Mouse (Mus musculus): ENCODE data around the gene Kcng3. TPM values are rescaled to one million over a fixed set of nuclear protein-coding genes. Genes with fewer than 3 reads are reported as not detected.
A peak's percentile ranks its signal among the peaks of the same experiment; 100 is the strongest.

Kcng3 gene
- polyA plus RNA-seq (2016; fragmentation: Nextera tagmentation; extraction: Ambion mirVana): not detected in 2 replicates

DNA sequence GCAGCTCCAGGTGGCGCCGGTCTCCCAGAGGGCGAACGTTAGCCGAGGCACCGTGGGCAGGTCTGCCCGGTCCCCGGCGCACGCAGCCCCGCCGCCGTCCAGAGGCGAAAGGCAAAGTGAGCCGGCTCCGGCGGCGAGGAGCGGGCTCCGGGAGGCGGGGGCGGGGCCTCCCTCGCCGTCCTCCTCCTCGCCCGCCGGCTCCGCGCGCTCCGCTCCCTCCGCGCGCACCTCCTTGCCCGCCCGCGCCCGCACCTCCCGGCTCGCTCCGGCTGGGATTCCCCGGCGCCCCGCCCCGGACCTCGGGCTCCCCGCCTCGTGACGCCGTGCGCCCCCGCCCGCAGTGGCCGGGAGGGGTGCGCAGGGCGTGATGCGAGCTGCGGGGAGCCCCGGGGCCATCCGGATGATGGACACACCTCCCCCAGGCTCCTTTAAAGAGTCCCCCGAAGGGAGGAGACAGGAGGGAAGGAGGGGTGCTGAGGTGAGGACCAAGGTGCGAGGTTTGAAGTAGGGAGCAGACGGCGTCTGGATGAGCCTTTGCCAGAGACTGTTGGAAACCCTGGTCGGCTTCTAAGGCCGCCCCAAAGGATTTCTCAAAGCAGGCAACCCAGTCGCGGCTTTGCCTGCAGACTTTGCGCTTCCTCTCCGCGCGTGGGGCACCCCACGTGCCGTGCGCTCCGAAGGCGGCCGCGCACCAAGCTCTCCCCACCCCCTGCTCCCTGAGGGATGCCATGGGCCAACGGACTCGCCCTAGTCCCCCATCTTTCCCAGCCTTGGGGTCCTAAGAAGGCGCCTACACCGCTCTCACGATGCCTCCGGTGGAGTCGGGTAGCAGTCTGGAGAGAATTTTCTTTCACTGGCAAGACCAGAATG lies at the start of gene Kcng3:
Kcng3 (minus strand) TSS at position 113 of the 870 bp plus-strand sequence.
- under 1% methylated on average over 81 of the region's 86 CpGs for WGBS
- H3K9ac ChIP-seq: peak within 1 kb of the TSS; percentile 58
- no peaks in the 10 kb centered on the region for H3K9me3 ChIP-seq
- peak within 1 kb of the TSS; percentile 91 for H3K4me2 ChIP-seq (replicated peaks)
- no peaks in the 10 kb centered on the region for H3K36me3 ChIP-seq
- H3K27me3 ChIP-seq (replicated peaks): peaks cover 50% of the 10 kb centered on the region
- H3K4me1 ChIP-seq: peaks cover 21% of the 10 kb centered on the region
- peak; percentile 55; the same call in 1 of the 2 replicates for ATAC-seq (ENCODE audit: low FRiP score, low read depth)
- no peak within 1 kb of the TSS for H3K27ac ChIP-seq
- peak within 1 kb of the TSS; percentile 53 for H3K4me3 ChIP-seq

DNA sequence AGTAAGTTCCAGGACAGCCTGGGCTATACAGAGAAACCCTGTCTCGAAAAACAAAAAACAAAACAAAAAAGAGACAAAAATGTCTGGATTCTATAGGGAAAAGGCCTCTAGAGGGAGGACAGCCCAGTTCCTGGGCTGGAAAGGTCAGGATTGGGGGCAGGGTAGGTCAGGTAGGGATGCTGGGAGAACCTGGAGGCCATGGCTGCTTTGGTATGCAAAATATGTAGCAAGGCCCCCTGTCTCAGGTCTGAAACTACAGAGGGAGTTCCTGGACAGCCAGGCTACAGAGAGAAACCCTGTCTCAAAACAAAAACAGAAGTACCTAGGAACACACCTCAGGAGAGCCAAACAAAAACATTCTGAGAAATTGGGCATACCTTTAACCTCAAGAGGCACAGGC lies 45.7 kb upstream of the Kcng3 start:
- no peak for ATAC-seq (ENCODE audit: low FRiP score, low read depth)
- no peaks in the 10 kb centered on the region for H3K36me3 ChIP-seq
- H3K4me1 ChIP-seq: no peaks in the 10 kb centered on the region
- no peaks in the 10 kb centered on the region for H3K27me3 ChIP-seq (replicated peaks)
- H3K9ac ChIP-seq: no peak overlapping the region
- no peak overlapping the region for H3K27ac ChIP-seq
- H3K4me2 ChIP-seq (replicated peaks): no peak overlapping the region
- WGBS: 85% methylated on average over 1 of the region's 1 CpGs
- no peak overlapping the region for H3K4me3 ChIP-seq
- H3K9me3 ChIP-seq: no peaks in the 10 kb centered on the region

DNA sequence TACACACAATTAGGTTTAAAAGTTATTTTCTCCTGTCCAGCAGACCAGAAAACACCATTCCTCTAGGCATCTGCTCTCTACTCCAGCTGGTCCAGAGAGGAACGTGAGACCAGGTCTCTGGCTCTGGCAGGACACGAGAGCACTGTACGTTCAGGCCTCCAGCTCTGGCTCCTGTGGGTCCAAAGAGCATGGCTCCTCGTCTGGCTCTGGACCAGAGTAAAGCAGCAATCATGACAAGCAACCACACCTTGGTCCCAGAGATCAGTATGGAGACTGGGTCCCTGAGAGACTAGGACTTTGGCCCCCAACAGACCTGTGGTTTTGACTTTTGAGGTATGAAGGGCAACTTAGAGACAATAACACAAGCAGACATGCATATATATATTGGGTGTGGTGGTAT lies 41.0 kb upstream of the Kcng3 start:
- 90% methylated on average over 4 of the region's 4 CpGs for WGBS

DNA sequence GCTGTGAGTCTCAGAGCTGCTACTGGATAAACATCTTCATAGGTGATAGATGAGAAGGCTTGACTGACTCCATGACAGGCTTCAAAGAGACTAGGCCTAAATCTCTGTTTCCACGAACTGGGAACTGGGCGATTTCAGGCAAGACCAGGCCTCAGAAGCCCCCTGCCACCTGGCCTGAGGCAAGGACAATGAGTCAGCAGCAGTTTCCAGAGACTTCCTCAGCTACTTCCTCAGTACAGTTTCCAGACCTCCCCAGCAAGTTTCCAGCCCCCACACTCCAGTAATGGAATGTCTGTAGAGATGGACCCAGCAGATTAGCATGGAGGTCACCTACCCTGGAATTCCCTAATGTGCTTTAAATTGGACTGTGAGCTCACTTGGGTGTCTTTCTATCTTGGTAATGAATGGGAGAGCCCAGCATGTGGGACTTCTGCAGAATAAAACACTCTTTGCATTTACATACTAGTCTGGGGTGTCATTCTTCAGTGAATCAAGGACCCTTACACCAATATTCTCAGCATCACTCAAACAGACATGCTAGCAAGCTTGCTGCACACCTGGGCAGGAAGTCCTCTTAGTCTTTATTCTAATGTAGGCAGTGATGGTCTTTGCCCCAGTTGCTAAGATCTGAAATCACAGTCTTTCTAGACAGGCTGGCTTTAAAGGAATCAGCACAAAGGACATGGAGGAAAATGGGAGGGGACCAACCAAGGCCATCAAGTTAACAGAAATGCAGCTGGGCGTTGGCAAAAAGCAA lies 36.4 kb upstream of the Kcng3 start:
- WGBS: 80% methylated on average over 3 of the region's 3 CpGs
- H3K9ac ChIP-seq: no peak overlapping the region
- ATAC-seq (ENCODE audit: low FRiP score, low read depth): no peak

More for the DNA sequence above, 41.0 kb upstream of the Kcng3 start:
- H3K9me3 ChIP-seq: no peaks in the 10 kb centered on the region
- no peak overlapping the region for H3K27ac ChIP-seq
- no peaks in the 10 kb centered on the region for H3K36me3 ChIP-seq
- H3K4me2 ChIP-seq (replicated peaks): no peak overlapping the region
- no peak overlapping the region for H3K9ac ChIP-seq
- no peak for ATAC-seq (ENCODE audit: low FRiP score, low read depth)
- no peaks in the 10 kb centered on the region for H3K4me1 ChIP-seq
- no peaks in the 10 kb centered on the region for H3K27me3 ChIP-seq (replicated peaks)
- no peak overlapping the region for H3K4me3 ChIP-seq

DNA sequence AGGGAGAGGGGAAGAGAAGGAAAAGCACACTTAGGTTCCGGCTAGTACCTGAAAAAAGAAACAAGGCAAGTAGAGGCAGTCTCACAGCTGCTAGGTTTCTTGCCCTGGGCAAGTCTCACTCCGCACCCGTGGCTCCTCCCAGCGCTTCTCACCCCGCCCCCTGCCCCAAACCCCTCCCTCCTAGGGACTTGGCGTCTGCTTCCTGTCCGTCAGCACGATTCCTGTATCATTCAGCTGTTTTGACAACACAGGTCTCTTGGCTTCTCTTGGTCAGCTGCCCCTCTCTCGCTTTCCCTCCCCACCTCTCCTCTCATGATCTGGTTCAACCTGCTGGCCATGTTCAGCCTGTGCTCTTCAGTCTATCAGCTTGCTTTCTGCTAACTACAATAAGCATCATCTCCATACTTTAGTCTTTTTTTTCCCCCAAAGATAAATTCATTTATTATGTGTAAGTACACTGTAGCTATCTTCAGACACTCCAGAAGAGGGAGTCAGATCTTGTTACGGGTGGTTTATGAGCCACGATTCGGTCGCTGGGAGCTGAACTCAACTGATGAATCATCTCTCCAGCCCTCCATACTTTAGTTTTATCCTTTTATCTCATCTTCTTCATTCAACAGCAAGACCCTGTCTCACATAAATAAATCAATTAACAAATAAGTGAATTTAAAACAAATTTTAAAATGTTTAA lies 35.0 kb upstream of the Kcng3 start:
- no peak for ATAC-seq (ENCODE audit: low FRiP score, low read depth)
- no peak overlapping the region for H3K27ac ChIP-seq
- H3K4me3 ChIP-seq: no peak overlapping the region
- no peak overlapping the region for H3K9ac ChIP-seq
- no peaks in the 10 kb centered on the region for H3K36me3 ChIP-seq
- no peak overlapping the region for H3K4me2 ChIP-seq (replicated peaks)
- H3K9me3 ChIP-seq: no peaks in the 10 kb centered on the region
- WGBS: 75% methylated on average over 13 of the region's 13 CpGs
- no peaks in the 10 kb centered on the region for H3K4me1 ChIP-seq
- H3K27me3 ChIP-seq (replicated peaks): no peaks in the 10 kb centered on the region

More for the DNA sequence above, 36.4 kb upstream of the Kcng3 start:
- Histone ChIP-seq H3K9me3 (no peaks in the 10 kb centered on the region), H3K27me3 (replicated peaks) (no peaks in the 10 kb centered on the region), H3K27ac (no peak overlapping the region), H3K36me3 (no peaks in the 10 kb centered on the region), H3K4me3 (no peak overlapping the region), H3K4me2 (replicated peaks) (no peak overlapping the region), H3K4me1 (no peaks in the 10 kb centered on the region)

DNA sequence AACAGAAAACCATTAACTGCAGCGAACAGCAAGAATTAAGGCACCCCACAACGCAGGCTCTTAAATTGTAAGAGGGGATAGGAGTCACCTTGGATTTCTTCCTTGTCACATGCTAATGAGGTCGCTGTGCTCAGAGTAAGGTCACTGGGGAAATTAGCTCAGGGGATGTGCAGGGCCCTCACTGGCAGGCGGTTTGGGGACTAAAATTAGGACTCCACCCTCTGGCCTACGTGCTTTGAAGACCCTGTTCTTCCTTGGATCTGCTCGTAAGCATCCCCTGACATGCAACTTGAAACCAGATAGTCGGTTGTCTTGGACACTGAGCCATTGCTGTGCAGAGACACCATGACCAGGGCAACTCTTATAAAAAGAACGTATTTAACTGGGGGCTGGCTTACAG lies 33.1 kb upstream of the Kcng3 start:
- Histone ChIP-seq H3K9me3 (no peaks in the 10 kb centered on the region), H3K27me3 (replicated peaks) (no peaks in the 10 kb centered on the region), H3K36me3 (no peaks in the 10 kb centered on the region), H3K27ac (no peak overlapping the region), H3K9ac (no peak overlapping the region), H3K4me1 (no peaks in the 10 kb centered on the region), H3K4me3 (no peak overlapping the region), H3K4me2 (replicated peaks) (no peak overlapping the region)
- 45% methylated on average over 8 of the region's 8 CpGs for WGBS
- ATAC-seq (ENCODE audit: low FRiP score, low read depth): no peak

DNA sequence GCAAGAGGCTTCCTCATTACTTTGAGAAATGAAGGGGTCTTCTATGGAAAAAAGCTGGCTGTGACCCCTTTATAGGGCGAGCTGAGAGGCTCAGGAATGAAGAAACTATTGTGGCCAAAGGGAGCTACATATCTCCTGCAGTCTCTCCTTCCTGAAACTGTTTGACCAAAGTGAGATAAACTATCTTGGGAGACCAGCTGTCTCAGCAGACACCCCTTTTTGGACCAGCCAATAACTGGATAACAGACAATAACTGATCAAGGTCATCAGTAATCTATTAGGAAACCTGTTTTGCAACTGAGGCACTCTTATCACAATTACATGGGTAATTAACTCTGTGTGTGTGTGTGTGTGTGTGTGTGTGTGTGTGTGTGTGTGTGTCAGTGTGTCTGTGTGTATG lies 27.2 kb upstream of the Kcng3 start:
- Histone ChIP-seq H3K4me2 (replicated peaks) (no peak overlapping the region), H3K27me3 (replicated peaks) (no peaks in the 10 kb centered on the region), H3K27ac (no peak overlapping the region), H3K9me3 (no peaks in the 10 kb centered on the region), H3K36me3 (no peaks in the 10 kb centered on the region), H3K9ac (no peak overlapping the region), H3K4me3 (no peak overlapping the region), H3K4me1 (no peaks in the 10 kb centered on the region)
- WGBS: 71% methylated on average over 1 of the region's 1 CpGs
- no peak for ATAC-seq (ENCODE audit: low FRiP score, low read depth)

DNA sequence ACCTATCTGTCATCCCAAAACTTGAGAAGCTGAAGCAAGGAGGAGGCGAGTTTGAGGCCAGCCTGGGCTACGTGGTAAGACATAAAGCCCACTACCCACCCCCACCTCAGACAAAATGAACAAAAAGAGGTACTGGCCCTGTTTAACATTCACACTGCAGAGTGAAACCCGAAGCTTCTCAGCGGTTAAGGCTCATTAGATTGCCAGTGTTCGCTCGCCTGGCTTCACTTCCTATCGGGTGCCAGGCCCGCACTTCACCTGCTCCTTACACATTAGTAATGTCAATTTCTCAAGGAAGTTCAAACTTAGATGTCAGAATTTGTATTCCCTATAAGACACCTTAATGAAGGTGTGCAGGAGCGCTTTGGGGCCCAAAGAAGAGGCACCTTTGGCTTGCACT lies 25.7 kb upstream of the Kcng3 start:
- WGBS: 73% methylated on average over 9 of the region's 9 CpGs
- H3K9me3 ChIP-seq: no peaks in the 10 kb centered on the region
- no peak for ATAC-seq (ENCODE audit: low FRiP score, low read depth)
- H3K9ac ChIP-seq: no peak overlapping the region
- no peaks in the 10 kb centered on the region for H3K27me3 ChIP-seq (replicated peaks)
- no peaks in the 10 kb centered on the region for H3K36me3 ChIP-seq
- no peaks in the 10 kb centered on the region for H3K4me1 ChIP-seq
- H3K4me3 ChIP-seq: no peak overlapping the region
- no peak overlapping the region for H3K4me2 ChIP-seq (replicated peaks)
- H3K27ac ChIP-seq: no peak overlapping the region

DNA sequence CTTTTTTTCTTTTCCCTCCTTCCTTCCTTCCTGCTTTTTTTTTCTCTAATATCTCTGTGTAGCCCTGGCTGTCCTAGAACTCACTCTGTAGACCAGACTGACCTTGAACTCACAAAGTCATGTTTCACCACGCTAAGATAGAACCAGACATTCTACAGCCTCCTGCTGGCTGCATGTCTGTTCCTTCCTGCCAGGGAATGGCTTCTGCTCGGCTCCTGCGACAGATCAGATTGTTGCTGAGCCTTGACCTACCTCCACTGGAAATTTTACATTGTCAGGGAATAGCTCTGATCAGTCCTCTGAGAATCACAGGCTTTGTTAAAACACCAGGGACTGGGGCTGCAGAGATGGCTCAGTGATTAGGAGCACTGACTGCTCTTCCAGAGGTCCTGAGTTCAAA lies 24.0 kb upstream of the Kcng3 start:
- Histone ChIP-seq H3K4me1 (no peaks in the 10 kb centered on the region), H3K27ac (no peak overlapping the region), H3K4me3 (no peak overlapping the region), H3K27me3 (replicated peaks) (no peaks in the 10 kb centered on the region), H3K9ac (no peak overlapping the region), H3K4me2 (replicated peaks) (no peak overlapping the region), H3K9me3 (no peaks in the 10 kb centered on the region), H3K36me3 (no peaks in the 10 kb centered on the region)
- 89% methylated on average over 3 of the region's 3 CpGs for WGBS
- no peak for ATAC-seq (ENCODE audit: low FRiP score, low read depth)

DNA sequence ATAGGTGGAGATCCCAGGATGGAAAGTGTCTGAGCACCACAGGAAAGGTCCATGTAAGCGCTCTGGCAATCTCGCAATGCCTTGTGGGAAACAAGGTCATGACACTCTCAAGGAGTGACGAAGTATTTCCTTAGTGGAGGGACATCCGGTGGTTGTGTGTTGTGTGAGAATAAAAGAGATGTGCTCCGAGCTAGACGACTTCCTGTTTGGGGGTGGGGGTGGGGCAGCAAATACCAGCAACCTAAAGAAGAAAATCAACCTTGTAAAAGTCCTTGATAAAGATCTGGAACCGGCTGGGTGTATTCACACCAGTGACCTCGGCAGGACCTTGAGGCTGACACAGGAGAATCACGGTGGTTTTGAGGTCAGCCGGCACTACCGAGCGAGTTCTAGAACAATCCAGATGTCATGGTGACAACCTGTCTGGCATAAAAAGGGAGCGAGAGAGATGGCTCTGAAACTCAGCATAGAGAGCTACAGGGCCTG lies 23.0 kb upstream of the Kcng3 start:
- no peak overlapping the region for H3K27ac ChIP-seq
- H3K9ac ChIP-seq: no peak overlapping the region
- H3K27me3 ChIP-seq (replicated peaks): no peaks in the 10 kb centered on the region
- ATAC-seq (ENCODE audit: low FRiP score, low read depth): no peak
- H3K4me3 ChIP-seq: no peak overlapping the region
- no peaks in the 10 kb centered on the region for H3K4me1 ChIP-seq
- H3K4me2 ChIP-seq (replicated peaks): no peak overlapping the region
- 78% methylated on average over 13 of the region's 13 CpGs for WGBS
- no peaks in the 10 kb centered on the region for H3K36me3 ChIP-seq
- no peaks in the 10 kb centered on the region for H3K9me3 ChIP-seq

DNA sequence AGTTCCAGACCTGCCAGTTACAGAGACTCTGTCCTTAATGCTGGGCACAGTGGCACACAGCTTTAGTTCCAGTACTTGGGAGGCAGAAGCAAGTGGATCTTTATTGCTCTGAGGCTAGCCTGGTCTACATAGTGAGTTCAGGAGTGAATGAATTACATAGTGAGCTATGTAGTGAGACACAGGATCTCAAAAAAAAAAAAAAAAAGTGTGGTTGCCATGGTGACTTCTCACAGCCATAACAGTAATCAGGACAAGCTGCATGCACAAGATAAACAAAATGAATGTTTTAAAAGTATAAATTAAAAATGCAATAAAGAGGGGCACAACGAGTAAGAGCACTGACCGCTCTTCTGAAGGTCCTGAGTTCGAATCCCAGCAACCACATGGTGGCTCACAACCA lies 21.9 kb upstream of the Kcng3 start:
- Histone ChIP-seq H3K27ac (no peak overlapping the region), H3K9ac (no peak overlapping the region), H3K4me2 (replicated peaks) (no peak overlapping the region), H3K36me3 (no peaks in the 10 kb centered on the region), H3K27me3 (replicated peaks) (no peaks in the 10 kb centered on the region), H3K4me1 (no peaks in the 10 kb centered on the region), H3K9me3 (no peaks in the 10 kb centered on the region), H3K4me3 (no peak overlapping the region)
- WGBS: 93% methylated on average over 3 of the region's 3 CpGs
- no peak for ATAC-seq (ENCODE audit: low FRiP score, low read depth)

Measured in neural tube, embryonic 12.5 days (tissue).